Mouse (Mus musculus) adrenal gland, adult 2 months (tissue): ENCODE measurements around the gene Gm43064. TPM values are rescaled to one million over a fixed set of nuclear protein-coding genes. Genes with fewer than 3 reads are reported as not detected.
"Not testable (repeated sequence)": the region's sequence is repeated elsewhere in the genome, so short reads cannot be mapped to it uniquely, and the experiment has no call there.

ENCODE experiments used
- DNase-seq: peaks from one replicate; pipeline ENCODE4 v3.0.0; 2021
- long read RNA-seq: library from polyadenylated mRNA; stranded (forward); transcript quantifications from one replicate; pipeline ENCODE4 v2.0.0, GENCODE M21; 2021
- polyA plus RNA-seq: library from polyadenylated mRNA; depleted of rRNA; stranded (reverse); fragments of >200 nt; gene quantifications from 2 replicates; pipeline ENCODE4 v1.2.3, GENCODE M21; 2012; rRNA removed
- total RNA-seq, 2 experiments: library from RNA; stranded (reverse); gene quantifications; 2 replicates each; pipeline ENCODE4 v1.2.3; 2021

Gene Gm43064
- total RNA-seq = under 1 TPM; 0.38 to 0.49 TPM
- not detected in 2 replicates for polyA plus RNA-seq
- long read RNA-seq = 0 reads

- peak; percentile 95 for DNase-seq
These were observed at the start of gene Gm43064, which contains the start of the genes Dclre1b and Ap4b1 for GRCm38 (mm10) chr3:103808891-103809798. TSS of gene Gm43064 (plus strand) at chr3:103809573. TSS of gene Dclre1b (minus strand) at chr3:103809444. TSS of gene Ap4b1 (plus strand) at chr3:103809520.

- DNase-seq = no peak
These were observed 42.6 kb upstream of the Gm43064 start for GRCm38 (mm10) chr3:103766789-103767188.

GRCm38 (mm10) chr3:103771531-103772130, 37.7 kb upstream of the Gm43064 start:
- peak; percentile 89 for DNase-seq

GRCm38 (mm10) chr3:103772846-103773245, 36.5 kb upstream of the Gm43064 start:
- DNase-seq = no peak

- no peak for DNase-seq
These were observed 35.9 kb upstream of the Gm43064 start for GRCm38 (mm10) chr3:103773508-103773907.

GRCm38 (mm10) chr3:103774009-103774408, 35.4 kb upstream of the Gm43064 start:
- DNase-seq = no peak

GRCm38 (mm10) chr3:103777940-103778339, 31.4 kb upstream of the Gm43064 start:
- no peak for DNase-seq

- DNase-seq = no peak
These were observed 30.7 kb upstream of the Gm43064 start for GRCm38 (mm10) chr3:103778660-103779059.

GRCm38 (mm10) chr3:103779183-103779582, 30.2 kb upstream of the Gm43064 start:
- no peak for DNase-seq

- no peak for DNase-seq
These were observed 29.1 kb upstream of the Gm43064 start for GRCm38 (mm10) chr3:103780271-103780670.

GRCm38 (mm10) chr3:103780777-103781176, 28.6 kb upstream of the Gm43064 start:
- no peak for DNase-seq

- DNase-seq = no peak
These were observed 26.3 kb upstream of the Gm43064 start for GRCm38 (mm10) chr3:103782844-103783609.

- no peak for DNase-seq
These were observed 22.1 kb upstream of the Gm43064 start for GRCm38 (mm10) chr3:103787225-103787624.

- no peak for DNase-seq
These were observed 20.3 kb upstream of the Gm43064 start for GRCm38 (mm10) chr3:103789096-103789495.

GRCm38 (mm10) chr3:103789891-103790345, 19.5 kb upstream of the Gm43064 start:
- peak; percentile 73 for DNase-seq

- no peak for DNase-seq
These were observed 18.8 kb upstream of the Gm43064 start for GRCm38 (mm10) chr3:103790346-103791145.

GRCm38 (mm10) chr3:103791230-103792110, 17.9 kb upstream of the Gm43064 start, which contains the start of gene Hipk1:
TSS of gene Hipk1 (minus strand) at chr3:103791563.
- DNase-seq = peak; percentile 97

- not testable (repeated sequence) for DNase-seq
These were observed 17.3 kb upstream of the Gm43064 start for GRCm38 (mm10) chr3:103792111-103792406.

- no peak for DNase-seq
These were observed 16.8 kb upstream of the Gm43064 start for GRCm38 (mm10) chr3:103792566-103792965.

- no peak for DNase-seq
These were observed 13.0 kb upstream of the Gm43064 start for GRCm38 (mm10) chr3:103796389-103796788.
